18 mouse cellular contexts compared by ENCODE assay signal in genomic region chr3:144301068-144301467, GRCm38 (mm10).
"Had no signal": no experiment of that assay in that cellular context is flagged by ENCODE, and none has a peak within 500 bp of the region (broad histone marks: within the 10 kb centered on the region; RNA-seq: fewer than 3 reads in every experiment).

No protein-coding gene starts in this region.

- H3K4me1 ChIP-seq: liver, embryonic 15.5 days; lung, embryonic 15.5 days had no signal

- H3K27me3 ChIP-seq: kidney, embryonic 15.5 days; liver, embryonic 15.5 days; lung, embryonic 15.5 days had no signal

- DNase-seq: kidney, adult 8-10 months; kidney, postnatal 10 days; kidney, postnatal 4 days; layer of hippocampus, postnatal 36 days; lung, adult 18-20 months; lung, postnatal 14 days; lung, postnatal 4 days; midbrain, embryonic 14.5 days; thymus, adult 2 months; thymus, postnatal 25 days had no signal

- H3K27ac ChIP-seq: kidney, embryonic 15.5 days; layer of hippocampus, adult 2 months; left cerebral cortex, adult 2 months; liver, embryonic 15.5 days; lung, embryonic 15.5 days; stomach, postnatal 0 days had no signal

- H3K9ac ChIP-seq: kidney, embryonic 15.5 days; liver, embryonic 15.5 days; lung, embryonic 15.5 days had no signal

- H3K4me3 ChIP-seq: kidney, embryonic 15.5 days; layer of hippocampus, adult 2 months; left cerebral cortex, adult 2 months; liver, embryonic 15.5 days; lung, embryonic 15.5 days had no signal

- H3K9me3 ChIP-seq: kidney, embryonic 15.5 days; liver, embryonic 15.5 days; lung, embryonic 15.5 days had no signal

- H3K4me2 ChIP-seq: kidney, embryonic 15.5 days; liver, embryonic 11.5 days; liver, embryonic 15.5 days; lung, embryonic 15.5 days; midbrain, embryonic 11.5 days had no signal

- H3K36me3 ChIP-seq: kidney, embryonic 15.5 days; liver, embryonic 15.5 days; lung, embryonic 15.5 days had no signal
